Mouse (Mus musculus): ENCODE measurements at regions not wholly inside any gene's neighbourhood (a gene's known extent, or its start where the extent isn't known, plus 50 kb on each side); places are given as distances from the start of the nearest gene placed in this dataset.

GRCm38 (mm10) chr2:45435261-45435980, 318.2 kb upstream of the Zeb2 start:
- ATAC-seq (replicated peaks; ENCODE audit: poor library complexity, severe bottlenecking) = no peak

- ATAC-seq (replicated peaks; ENCODE audit: poor library complexity, severe bottlenecking) = no peak
Measured at GRCm38 (mm10) chr2:45434789-45435188, 317.6 kb upstream of the Zeb2 start.

DNA sequence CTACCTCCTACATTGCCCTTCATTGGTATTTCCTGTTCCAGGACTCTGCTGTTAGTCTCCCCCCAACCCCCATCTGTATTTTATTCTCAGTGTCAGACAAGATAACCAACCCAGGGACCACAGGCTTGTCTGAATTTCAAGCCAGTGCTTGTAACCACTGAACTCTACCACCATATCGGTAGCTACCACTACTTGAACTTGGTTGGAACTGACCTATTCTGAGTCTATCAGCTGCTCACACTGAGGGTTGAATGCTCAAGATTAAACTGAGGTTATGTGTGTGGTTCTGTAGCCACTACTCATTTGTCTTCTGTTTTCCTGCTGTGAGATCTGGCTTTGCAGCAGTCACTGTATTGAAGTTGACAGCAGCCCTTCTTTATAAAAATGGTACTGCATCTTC, 317.0 kb upstream of the Zeb2 start:
- no peak; the same call in 1 of the 2 replicates for ATAC-seq (replicated peaks; ENCODE audit: poor library complexity, severe bottlenecking)

GRCm38 (mm10) chr2:45431366-45431765, 314.2 kb upstream of the Zeb2 start:
- no peak for ATAC-seq (replicated peaks; ENCODE audit: poor library complexity, severe bottlenecking)

GRCm38 (mm10) chr2:45421774-45422173, 304.6 kb upstream of the Zeb2 start:
- no peak for ATAC-seq (replicated peaks; ENCODE audit: poor library complexity, severe bottlenecking)

GRCm38 (mm10) chr2:45408136-45408535, 290.9 kb upstream of the Zeb2 start:
- no peak for ATAC-seq (replicated peaks; ENCODE audit: poor library complexity, severe bottlenecking)

- ATAC-seq (replicated peaks; ENCODE audit: poor library complexity, severe bottlenecking) = no peak
Measured at GRCm38 (mm10) chr2:45389902-45390492, 272.8 kb upstream of the Zeb2 start.

- no peak for ATAC-seq (replicated peaks; ENCODE audit: poor library complexity, severe bottlenecking)
Measured at GRCm38 (mm10) chr2:45371268-45371667, 254.1 kb upstream of the Zeb2 start.

DNA sequence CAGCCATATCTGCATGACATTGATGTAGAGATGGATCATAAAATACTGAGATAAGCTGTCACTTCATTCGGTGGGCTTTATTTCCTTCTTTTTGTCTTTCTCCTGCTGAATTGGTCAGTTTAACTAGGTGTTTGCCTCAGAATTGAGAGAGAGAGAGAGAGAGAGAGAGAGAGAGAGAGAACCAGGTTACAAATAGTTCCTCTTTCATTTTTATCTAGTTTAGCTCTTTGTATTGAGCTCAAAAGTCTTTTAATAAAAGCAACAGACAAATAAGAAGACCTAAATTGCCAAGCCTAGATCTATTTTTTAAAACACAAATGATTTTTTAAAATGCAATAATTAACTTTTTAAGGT, 253.4 kb upstream of the Zeb2 start:
- no peak for ATAC-seq (replicated peaks; ENCODE audit: poor library complexity, severe bottlenecking)

GRCm38 (mm10) chr2:45369914-45370614, 252.9 kb upstream of the Zeb2 start:
- ATAC-seq (replicated peaks; ENCODE audit: poor library complexity, severe bottlenecking) = no peak

DNA sequence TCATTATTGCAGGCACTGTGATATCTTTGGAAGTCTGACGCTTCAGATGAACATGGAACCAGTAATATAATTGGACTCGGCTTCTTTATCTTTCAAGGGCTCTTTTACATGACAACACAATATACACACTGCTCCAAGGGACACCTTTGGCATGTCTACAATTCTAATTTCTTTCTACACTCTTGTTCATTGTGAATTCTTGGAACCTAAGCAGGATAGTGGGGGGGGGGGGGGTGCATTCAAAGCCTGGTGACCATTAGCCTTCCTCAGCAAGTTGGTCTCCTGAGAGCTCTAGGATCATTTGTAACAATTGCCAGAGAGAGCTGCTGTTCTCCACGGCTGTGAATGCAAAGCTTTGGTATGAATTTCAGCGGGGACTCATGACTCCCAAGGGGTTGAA, 252.2 kb upstream of the Zeb2 start:
- no peak for ATAC-seq (replicated peaks; ENCODE audit: poor library complexity, severe bottlenecking)

- no peak for ATAC-seq (replicated peaks; ENCODE audit: poor library complexity, severe bottlenecking)
Measured at GRCm38 (mm10) chr2:45367436-45368193, 250.4 kb upstream of the Zeb2 start.

- no peak for ATAC-seq (replicated peaks; ENCODE audit: poor library complexity, severe bottlenecking)
Measured at GRCm38 (mm10) chr2:45357266-45357665, 240.1 kb upstream of the Zeb2 start.

DNA sequence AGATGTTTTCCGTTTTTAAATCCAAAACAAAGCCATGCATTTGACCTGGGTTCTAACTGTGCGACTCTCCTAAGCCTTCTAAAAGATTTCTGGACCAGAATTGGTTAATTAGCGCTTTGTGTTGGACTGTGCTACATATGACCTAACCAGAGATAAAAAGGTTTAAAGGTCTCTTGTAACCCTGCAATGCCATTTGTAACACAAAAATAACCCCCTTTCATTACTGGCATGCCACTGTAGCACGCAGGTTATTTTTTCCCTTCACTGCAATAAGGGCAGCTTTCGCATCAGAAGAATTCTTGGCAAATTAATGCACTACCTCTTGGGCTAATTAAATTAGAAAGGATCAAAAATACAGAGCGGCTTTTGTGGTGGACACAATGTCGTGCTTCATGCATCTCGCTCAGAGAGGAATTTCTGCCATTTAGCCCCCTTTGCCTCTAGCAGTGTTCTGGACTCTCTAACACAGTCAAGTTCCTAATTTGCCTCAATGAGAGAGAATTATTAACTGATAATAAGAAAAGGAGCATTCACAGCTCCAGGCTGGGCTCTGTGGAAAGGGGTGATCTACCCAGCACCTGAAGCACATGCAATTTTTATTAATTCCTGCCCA, 239.5 kb upstream of the Zeb2 start:
- no peak for ATAC-seq (replicated peaks; ENCODE audit: poor library complexity, severe bottlenecking)

DNA sequence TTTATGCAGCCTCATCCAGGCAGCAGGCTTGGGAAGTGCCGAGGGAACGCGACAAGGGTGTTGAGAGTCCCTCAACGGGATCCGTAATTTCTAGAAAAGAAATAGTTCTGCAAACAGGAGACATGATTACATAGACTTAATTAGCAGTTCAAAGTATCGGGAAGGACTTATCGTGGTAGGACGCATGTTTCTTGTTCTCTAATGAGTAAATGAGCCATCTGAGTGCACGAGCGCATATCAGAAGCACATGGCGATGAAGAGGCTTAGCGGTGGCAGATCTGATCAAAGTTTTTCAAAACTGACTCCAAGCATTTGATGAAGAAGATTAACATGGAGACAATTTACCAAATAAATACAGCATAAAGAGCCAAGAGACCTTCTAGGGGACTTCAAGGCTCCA, 238.8 kb upstream of the Zeb2 start:
- ATAC-seq (replicated peaks; ENCODE audit: poor library complexity, severe bottlenecking) = no peak

DNA sequence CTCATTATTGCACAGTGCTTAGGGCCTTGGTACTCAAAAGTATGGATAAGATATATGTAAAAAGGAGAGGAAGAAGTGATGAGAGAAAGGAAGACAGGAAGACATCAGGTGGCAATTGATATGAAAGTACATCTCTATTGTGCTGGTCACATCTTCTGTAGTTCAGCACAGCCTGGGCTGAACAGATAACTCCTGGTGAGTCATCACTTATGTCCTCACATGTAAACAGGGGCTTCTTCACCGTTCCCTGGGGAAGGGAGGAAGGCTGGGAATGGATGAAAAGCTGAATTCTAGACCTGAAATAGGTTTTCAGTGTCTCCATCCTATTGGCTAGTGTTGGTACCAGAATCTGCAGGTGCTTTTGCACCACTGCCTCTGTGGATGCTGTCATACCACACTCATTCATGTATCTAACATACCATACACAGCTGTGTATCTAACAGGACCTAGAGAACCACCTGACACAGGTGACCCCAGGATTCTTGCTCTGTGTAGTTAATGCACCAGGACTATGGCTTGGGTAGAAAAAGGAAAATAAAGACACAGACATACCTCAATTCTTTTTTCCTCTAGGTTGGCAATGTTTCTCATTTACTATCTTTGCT, 234.4 kb upstream of the Zeb2 start:
- no peak for ATAC-seq (replicated peaks; ENCODE audit: poor library complexity, severe bottlenecking)

DNA sequence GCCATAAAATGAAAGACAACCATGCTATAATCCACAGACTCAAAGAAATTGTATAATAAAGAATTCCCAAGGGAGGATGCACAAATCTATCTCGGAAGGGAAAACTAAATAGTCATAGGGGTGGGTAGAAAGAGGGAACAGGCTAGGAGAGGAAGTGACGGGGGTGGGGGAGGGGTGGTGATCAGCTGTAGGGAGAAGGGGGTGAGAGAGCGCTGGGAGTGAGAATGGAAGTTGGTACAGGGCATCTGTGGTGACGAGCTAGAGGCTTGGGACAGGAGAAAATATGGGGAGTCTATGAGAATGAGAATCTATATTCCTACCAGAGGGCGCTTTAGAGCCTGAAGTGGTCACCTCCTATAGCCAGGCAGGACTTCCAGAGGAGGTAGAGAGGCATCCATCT, 229.2 kb upstream of the Zeb2 start:
- ATAC-seq (replicated peaks; ENCODE audit: poor library complexity, severe bottlenecking) = peak; percentile 59

DNA sequence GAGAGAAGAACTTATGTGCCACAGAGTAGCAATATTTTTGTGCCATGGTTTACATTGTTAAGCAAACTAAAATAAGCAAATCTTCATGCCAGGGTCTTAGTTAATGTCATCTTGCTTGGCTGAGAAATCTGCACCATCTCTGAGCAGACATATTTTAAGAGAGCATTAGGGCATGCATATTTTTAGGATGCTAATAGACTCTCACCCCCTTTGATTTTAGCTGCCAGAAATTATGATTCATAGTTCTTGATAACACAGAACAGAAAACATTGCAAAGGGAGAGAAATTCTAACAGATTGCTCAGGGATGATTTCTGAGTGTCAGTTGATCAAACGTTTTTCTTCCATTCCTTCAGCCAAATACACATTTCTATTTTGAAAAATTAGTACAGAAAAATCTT, 222.7 kb upstream of the Zeb2 start:
- ATAC-seq (replicated peaks; ENCODE audit: poor library complexity, severe bottlenecking) = no peak

GRCm38 (mm10) chr2:45338809-45339208, 221.6 kb upstream of the Zeb2 start:
- ATAC-seq (replicated peaks; ENCODE audit: poor library complexity, severe bottlenecking) = no peak

- ATAC-seq (replicated peaks; ENCODE audit: poor library complexity, severe bottlenecking) = peak; percentile 52; the same call in 1 of the 2 replicates
Measured at GRCm38 (mm10) chr2:45316945-45317565, 199.9 kb upstream of the Zeb2 start.

All from granulocyte monocyte progenitor cell, adult 5-6 weeks (primary cell).